Mouse (Mus musculus): ENCODE results near the gene Pced1b. TPM values are rescaled to one million over a fixed set of nuclear protein-coding genes. Genes with fewer than 3 reads are reported as not detected.

Gene Pced1b
- polyA plus RNA-seq, 1 experiment from 2014 or later: 2.2 TPM

DNA sequence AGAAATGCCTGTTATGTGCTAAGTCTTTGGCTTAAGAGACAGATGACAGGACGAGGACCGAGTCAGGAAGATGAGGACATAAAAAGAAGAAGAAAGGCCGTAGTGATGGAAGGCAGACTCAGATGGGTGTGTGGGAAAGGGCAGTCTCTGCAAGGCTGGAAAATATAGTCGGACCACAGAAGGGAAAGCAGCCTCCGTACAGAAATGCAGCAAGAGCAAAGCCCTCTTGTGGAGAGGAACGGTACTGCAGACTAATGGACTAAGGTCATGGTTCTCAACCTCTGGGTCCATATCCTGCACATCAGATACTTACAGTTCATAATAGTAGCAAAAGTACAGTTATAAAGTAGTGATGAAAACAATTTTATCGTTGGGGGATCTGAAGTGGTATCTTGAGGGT is 11.7 kb upstream of the Pced1b start:
- Histone ChIP-seq H3K27ac (replicated peaks) (no peak overlapping the region), H3K4me3 (replicated peaks) (no peak overlapping the region), H3K27me3 (no peaks in the 10 kb centered on the region), H3K4me1 (no peaks in the 10 kb centered on the region), H3K9me3 (replicated peaks) (no peaks in the 10 kb centered on the region), H3K9ac (no peak overlapping the region), H3K36me3 (no peaks in the 10 kb centered on the region), H3K4me2 (replicated peaks) (no peak overlapping the region)
- WGBS: 31% methylated on average over 7 of the region's 7 CpGs
- ATAC-seq (ENCODE audit: insufficient number of reproducible peaks, low FRiP score, low TSS enrichment, low read depth): no peak

DNA sequence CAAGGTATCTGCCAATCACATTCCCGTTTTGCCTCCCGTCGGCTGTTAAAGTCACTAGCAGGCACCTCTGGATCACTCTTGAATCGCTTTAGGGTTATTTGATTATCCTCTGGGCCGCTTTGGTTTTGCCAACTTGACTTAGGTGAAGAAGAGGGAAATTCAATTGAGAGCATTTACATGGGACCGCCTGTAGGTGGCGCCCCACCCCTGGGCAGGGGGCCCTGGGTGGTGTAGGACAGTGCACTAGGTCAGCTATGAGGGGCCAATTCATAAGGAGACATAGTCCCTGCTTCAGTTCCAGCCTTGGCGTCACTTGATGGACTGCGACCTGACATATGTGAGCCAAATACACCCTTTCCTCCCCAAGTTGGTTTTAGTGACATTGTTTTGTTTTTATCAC is 10.0 kb upstream of the Pced1b start:
- Histone ChIP-seq H3K4me1 (no peaks in the 10 kb centered on the region), H3K27me3 (no peaks in the 10 kb centered on the region), H3K36me3 (no peaks in the 10 kb centered on the region), H3K27ac (replicated peaks) (no peak overlapping the region), H3K9ac (no peak overlapping the region), H3K9me3 (replicated peaks) (no peaks in the 10 kb centered on the region), H3K4me2 (replicated peaks) (no peak overlapping the region), H3K4me3 (replicated peaks) (no peak overlapping the region)
- WGBS: 52% methylated on average over 9 of the region's 9 CpGs
- no peak for ATAC-seq (ENCODE audit: insufficient number of reproducible peaks, low FRiP score, low TSS enrichment, low read depth)

DNA sequence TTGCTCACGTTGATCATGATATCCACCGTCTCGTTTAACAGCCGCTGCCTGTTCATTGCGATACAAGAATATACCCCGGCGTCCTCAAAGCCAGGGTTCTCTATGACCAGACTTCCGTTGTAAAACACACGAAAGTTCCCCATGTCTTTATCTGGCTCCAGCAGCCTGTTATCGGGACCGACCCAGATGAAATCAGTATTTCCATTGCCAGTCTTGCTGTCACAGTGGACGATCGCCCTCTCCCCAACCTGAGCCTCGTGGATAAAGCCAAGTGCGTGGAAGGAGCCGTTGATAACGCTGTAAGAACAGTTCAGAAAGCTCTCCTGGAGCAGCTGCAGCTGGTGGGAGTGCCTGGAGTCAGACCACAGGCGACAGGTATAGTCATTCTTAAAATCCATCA is 1.5 kb upstream of the Pced1b start:
- no peaks in the 10 kb centered on the region for H3K9me3 ChIP-seq (replicated peaks)
- H3K9ac ChIP-seq: no peak overlapping the region
- ATAC-seq (ENCODE audit: insufficient number of reproducible peaks, low FRiP score, low TSS enrichment, low read depth): no peak
- no peak overlapping the region for H3K27ac ChIP-seq (replicated peaks)
- H3K4me1 ChIP-seq: peaks cover 9% of the 10 kb centered on the region
- 80% methylated on average over 18 of the region's 18 CpGs for WGBS
- H3K27me3 ChIP-seq: peaks cover 16% of the 10 kb centered on the region
- no peaks in the 10 kb centered on the region for H3K36me3 ChIP-seq
- H3K4me3 ChIP-seq (replicated peaks): no peak overlapping the region
- no peak overlapping the region for H3K4me2 ChIP-seq (replicated peaks)

- Histone ChIP-seq H3K4me3 (replicated peaks) (peak overlapping the region; percentile 77; the same call in 1 of the 2 replicates), H3K4me2 (replicated peaks) (peak overlapping the region; percentile 92; the same call in 1 of the 2 replicates), H3K4me1 (peaks cover 9% of the 10 kb centered on the region), H3K9me3 (replicated peaks) (no peaks in the 10 kb centered on the region), H3K9ac (no peak overlapping the region), H3K27ac (replicated peaks) (no peak overlapping the region), H3K27me3 (peaks cover 16% of the 10 kb centered on the region), H3K36me3 (no peaks in the 10 kb centered on the region)
- 22% methylated on average over 14 of the region's 14 CpGs for WGBS
- no peak for ATAC-seq (ENCODE audit: insufficient number of reproducible peaks, low FRiP score, low TSS enrichment, low read depth)
Observed at GRCm38 (mm10) chr15:97246256-97246655, 651 bp upstream of the Pced1b start.

DNA sequence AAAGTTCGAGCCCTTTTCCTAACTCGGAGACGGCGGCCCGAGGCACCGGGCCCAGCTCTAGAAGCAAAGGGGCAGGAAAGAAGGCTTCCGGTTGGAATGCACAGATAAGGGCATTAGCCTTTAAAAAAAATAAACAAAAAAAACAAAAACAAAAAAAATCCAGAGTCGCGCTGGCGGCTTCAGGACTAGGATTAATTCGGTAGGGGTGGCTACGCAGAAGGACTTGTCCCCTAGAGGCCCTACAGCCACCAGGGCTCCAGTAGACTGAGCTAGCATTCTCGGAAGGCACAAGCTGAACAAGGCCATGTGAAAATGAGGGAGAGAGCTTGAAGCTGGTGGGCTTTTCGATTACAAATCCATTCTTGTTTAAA is 869 bp downstream of the Pced1b start:
- Histone ChIP-seq H3K4me3 (replicated peaks) (peak overlapping the region; percentile 77), H3K9me3 (replicated peaks) (no peaks in the 10 kb centered on the region), H3K9ac (peak overlapping the region; percentile 75), H3K36me3 (no peaks in the 10 kb centered on the region), H3K27ac (replicated peaks) (peak overlapping the region; percentile 71), H3K4me1 (peaks cover 9% of the 10 kb centered on the region), H3K4me2 (replicated peaks) (peak overlapping the region; percentile 92), H3K27me3 (peaks cover 16% of the 10 kb centered on the region)
- WGBS: under 1% methylated on average over 14 of the region's 14 CpGs
- no peak for ATAC-seq (ENCODE audit: insufficient number of reproducible peaks, low FRiP score, low TSS enrichment, low read depth)

- Histone ChIP-seq H3K27me3 (peaks cover 16% of the 10 kb centered on the region), H3K4me1 (peaks cover 9% of the 10 kb centered on the region), H3K27ac (replicated peaks) (no peak overlapping the region), H3K9me3 (replicated peaks) (no peaks in the 10 kb centered on the region), H3K9ac (no peak overlapping the region), H3K4me3 (replicated peaks) (peak overlapping the region; percentile 77), H3K36me3 (no peaks in the 10 kb centered on the region), H3K4me2 (replicated peaks) (peak overlapping the region; percentile 92)
- ATAC-seq (ENCODE audit: insufficient number of reproducible peaks, low FRiP score, low TSS enrichment, low read depth): no peak
- WGBS: 7% methylated on average over 8 of the region's 8 CpGs
Observed at GRCm38 (mm10) chr15:97248296-97248695, 1.4 kb downstream of the Pced1b start.

- H3K9ac ChIP-seq: no peak overlapping the region
- no peak for ATAC-seq (ENCODE audit: insufficient number of reproducible peaks, low FRiP score, low TSS enrichment, low read depth)
- H3K4me1 ChIP-seq: peaks cover 9% of the 10 kb centered on the region
- no peak overlapping the region for H3K27ac ChIP-seq (replicated peaks)
- peaks cover 16% of the 10 kb centered on the region for H3K27me3 ChIP-seq
- no peaks in the 10 kb centered on the region for H3K9me3 ChIP-seq (replicated peaks)
- no peaks in the 10 kb centered on the region for H3K36me3 ChIP-seq
- 94% methylated on average over 10 of the region's 10 CpGs for WGBS
- no peak overlapping the region for H3K4me3 ChIP-seq (replicated peaks)
- H3K4me2 ChIP-seq (replicated peaks): no peak overlapping the region
Observed at GRCm38 (mm10) chr15:97249322-97249721, 2.4 kb downstream of the Pced1b start.

DNA sequence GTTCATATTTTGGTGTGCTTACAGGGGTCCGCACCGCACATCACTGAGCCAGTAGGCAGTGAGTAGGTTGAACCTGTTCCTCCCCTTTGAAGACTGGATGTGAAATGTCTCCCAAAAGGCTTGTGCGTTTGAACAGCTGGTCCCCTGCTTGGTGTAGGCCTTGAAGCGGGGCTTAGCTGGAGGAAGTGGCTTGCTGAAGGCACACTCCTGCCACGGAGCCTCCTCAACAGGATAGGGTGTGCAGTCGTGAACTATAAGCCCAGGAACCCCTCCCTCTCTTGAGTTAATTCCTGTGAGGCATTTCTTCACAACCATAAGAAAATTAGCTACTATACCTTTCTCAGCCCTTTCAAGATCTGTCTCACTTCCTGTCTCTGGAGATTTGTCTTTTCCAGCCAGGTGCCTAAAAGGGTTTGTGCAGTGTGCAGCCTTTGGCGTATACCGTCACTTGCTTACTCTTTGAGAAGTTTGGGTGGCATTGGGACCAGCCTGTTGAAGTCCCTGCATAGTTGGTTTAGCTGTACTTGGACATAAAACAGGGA is 5.7 kb downstream of the Pced1b start:
- WGBS: 75% methylated on average over 8 of the region's 8 CpGs

GRCm38 (mm10) chr15:97254375-97254774 is 7.5 kb downstream of the Pced1b start:
- Histone ChIP-seq H3K27me3 (no peaks in the 10 kb centered on the region), H3K4me1 (no peaks in the 10 kb centered on the region; the same call in 1 of the 2 replicates), H3K9ac (no peak overlapping the region), H3K9me3 (replicated peaks) (no peaks in the 10 kb centered on the region), H3K4me3 (replicated peaks) (no peak overlapping the region), H3K36me3 (no peaks in the 10 kb centered on the region), H3K4me2 (replicated peaks) (no peak overlapping the region), H3K27ac (replicated peaks) (no peak overlapping the region)
- 91% methylated on average over 4 of the region's 4 CpGs for WGBS
- ATAC-seq (ENCODE audit: insufficient number of reproducible peaks, low FRiP score, low TSS enrichment, low read depth): no peak

More for the DNA sequence above, 5.7 kb downstream of the Pced1b start:
- no peaks in the 10 kb centered on the region for H3K9me3 ChIP-seq (replicated peaks)
- no peaks in the 10 kb centered on the region for H3K27me3 ChIP-seq
- H3K9ac ChIP-seq: no peak overlapping the region
- ATAC-seq (ENCODE audit: insufficient number of reproducible peaks, low FRiP score, low TSS enrichment, low read depth): no peak
- H3K36me3 ChIP-seq: no peaks in the 10 kb centered on the region
- peaks cover 9% of the 10 kb centered on the region for H3K4me1 ChIP-seq
- H3K4me2 ChIP-seq (replicated peaks): no peak overlapping the region
- H3K4me3 ChIP-seq (replicated peaks): no peak overlapping the region
- no peak overlapping the region for H3K27ac ChIP-seq (replicated peaks)

DNA sequence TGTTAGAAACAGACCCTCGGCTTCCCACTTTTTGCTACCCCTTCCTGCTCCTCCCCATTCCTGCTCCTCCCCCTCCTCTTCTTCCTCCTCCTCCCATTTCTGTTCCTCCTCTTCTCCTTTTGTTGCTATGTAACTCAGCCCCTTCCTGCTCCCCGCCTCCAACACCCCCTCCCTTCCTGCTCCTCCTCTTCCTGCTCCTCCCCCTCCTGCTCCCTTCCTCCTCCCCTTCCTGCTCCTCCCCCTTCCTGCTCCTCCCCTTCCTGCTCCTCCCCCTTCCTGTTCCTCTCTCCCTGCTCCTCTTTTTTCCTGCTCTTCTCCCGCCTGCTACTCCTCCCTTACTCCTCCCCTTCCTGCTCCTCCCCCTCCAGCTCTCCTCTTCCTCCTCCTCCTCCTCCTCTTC is 8.9 kb downstream of the Pced1b start:
- Histone ChIP-seq H3K4me3 (replicated peaks) (no peak overlapping the region), H3K9me3 (replicated peaks) (no peaks in the 10 kb centered on the region), H3K36me3 (no peaks in the 10 kb centered on the region), H3K9ac (no peak overlapping the region), H3K4me1 (no peaks in the 10 kb centered on the region; the same call in 1 of the 2 replicates), H3K27me3 (no peaks in the 10 kb centered on the region), H3K27ac (replicated peaks) (no peak overlapping the region), H3K4me2 (replicated peaks) (no peak overlapping the region)
- ATAC-seq (ENCODE audit: insufficient number of reproducible peaks, low FRiP score, low TSS enrichment, low read depth): no peak
- WGBS: 92% methylated on average over 3 of the region's 3 CpGs

- H3K9me3 ChIP-seq (replicated peaks): no peaks in the 10 kb centered on the region
- H3K4me3 ChIP-seq (replicated peaks): no peak overlapping the region
- no peak overlapping the region for H3K9ac ChIP-seq
- 80% methylated on average over 11 of the region's 11 CpGs for WGBS
- H3K4me2 ChIP-seq (replicated peaks): no peak overlapping the region
- no peak for ATAC-seq (ENCODE audit: insufficient number of reproducible peaks, low FRiP score, low TSS enrichment, low read depth)
- H3K27ac ChIP-seq (replicated peaks): no peak overlapping the region
- H3K27me3 ChIP-seq: no peaks in the 10 kb centered on the region
- H3K4me1 ChIP-seq: no peaks in the 10 kb centered on the region; the same call in 1 of the 2 replicates
- H3K36me3 ChIP-seq: no peaks in the 10 kb centered on the region
Observed at GRCm38 (mm10) chr15:97256411-97256810, 9.5 kb downstream of the Pced1b start.

- Histone ChIP-seq H3K9me3 (replicated peaks) (no peaks in the 10 kb centered on the region), H3K4me1 (no peaks in the 10 kb centered on the region; the same call in 1 of the 2 replicates), H3K27me3 (no peaks in the 10 kb centered on the region), H3K36me3 (no peaks in the 10 kb centered on the region), H3K27ac (replicated peaks) (no peak overlapping the region), H3K4me3 (replicated peaks) (no peak overlapping the region), H3K4me2 (replicated peaks) (no peak overlapping the region), H3K9ac (no peak overlapping the region)
- ATAC-seq (ENCODE audit: insufficient number of reproducible peaks, low FRiP score, low TSS enrichment, low read depth): no peak
- WGBS: 57% methylated on average over 8 of the region's 8 CpGs
Observed at GRCm38 (mm10) chr15:97257206-97257775, 10.4 kb downstream of the Pced1b start.
